15 mouse cellular contexts compared by ENCODE assay signal in the genomic region with DNA sequence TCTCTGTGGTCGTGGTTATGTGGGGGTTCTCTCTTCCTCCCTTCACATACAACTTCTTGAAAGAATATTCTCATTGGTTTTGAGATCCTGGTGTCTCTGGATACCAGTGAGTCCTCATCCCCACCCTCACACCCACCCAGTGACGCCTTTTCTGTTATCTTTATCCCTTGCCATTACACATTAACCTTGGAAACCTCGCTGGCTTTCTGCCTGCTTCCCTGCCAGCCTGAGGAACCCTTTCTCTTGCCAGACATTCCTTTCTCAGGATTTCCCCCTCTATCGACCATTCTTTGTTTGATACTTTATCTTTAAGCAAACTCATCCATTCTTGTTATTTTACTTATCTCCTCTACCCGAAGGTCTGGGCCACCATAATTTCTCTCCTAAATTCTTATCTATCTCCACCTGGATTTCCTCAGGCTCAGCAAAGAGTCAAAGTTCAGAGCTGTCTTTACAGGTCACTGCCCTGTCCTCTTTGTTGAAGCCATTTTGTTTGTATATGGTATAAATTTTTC.
"Had no signal": no experiment of that assay in that cellular context is flagged by ENCODE, and none has a peak within 500 bp of the region (broad histone marks: within the 10 kb centered on the region; RNA-seq: fewer than 3 reads in every experiment).

No protein-coding gene starts in this region.

- H3K27ac ChIP-seq: hindbrain, postnatal 0 days; kidney, postnatal 0 days; limb, embryonic 15.5 days; liver, embryonic 15.5 days; lung, embryonic 15.5 days; macrophage; midbrain, embryonic 15.5 days; neural tube, embryonic 12.5 days had no signal

- H3K4me1 ChIP-seq: limb, embryonic 15.5 days; liver, embryonic 15.5 days; lung, embryonic 15.5 days; megakaryocyte, embryonic 14.5 days; midbrain, embryonic 15.5 days; neural tube, embryonic 12.5 days had no signal

- H3K4me3 ChIP-seq: limb, embryonic 15.5 days; liver, embryonic 15.5 days; lung, embryonic 15.5 days; megakaryocyte, embryonic 14.5 days; midbrain, embryonic 15.5 days; neural tube, embryonic 12.5 days had no signal

- H3K27me3 ChIP-seq: limb, embryonic 15.5 days; liver, embryonic 15.5 days; lung, embryonic 15.5 days; megakaryocyte, embryonic 14.5 days; midbrain, embryonic 15.5 days; neural tube, embryonic 12.5 days had no signal

- H3K4me2 ChIP-seq: limb, embryonic 15.5 days; liver, embryonic 15.5 days; lung, embryonic 15.5 days; midbrain, embryonic 11.5 days; midbrain, embryonic 15.5 days; neural tube, embryonic 12.5 days had no signal

- DNase-seq: layer of hippocampus, adult 9-11 months; layer of hippocampus, postnatal 36 days; lung, postnatal 14 days; right cerebral cortex, postnatal 14 days; thymus, postnatal 36 days had no signal

- H3K9me3 ChIP-seq: limb, embryonic 15.5 days; liver, embryonic 15.5 days; lung, embryonic 15.5 days; midbrain, embryonic 15.5 days; neural tube, embryonic 12.5 days had no signal

- ATAC-seq: hindbrain, postnatal 0 days; midbrain, embryonic 15.5 days had no signal

- H3K36me3 ChIP-seq: limb, embryonic 15.5 days; liver, embryonic 15.5 days; lung, embryonic 15.5 days; midbrain, embryonic 15.5 days; neural tube, embryonic 12.5 days had no signal

- H3K9ac ChIP-seq: limb, embryonic 15.5 days; liver, embryonic 15.5 days; lung, embryonic 15.5 days; midbrain, embryonic 15.5 days; neural tube, embryonic 12.5 days had no signal
